Mouse (Mus musculus) liver, embryonic 14 days (tissue): ENCODE results near the gene Trim38. TPM values are rescaled to one million over a fixed set of nuclear protein-coding genes. Genes with fewer than 3 reads are reported as not detected.

Source experiments
- polyA plus RNA-seq: library from polyadenylated mRNA; depleted of rRNA; stranded (reverse); fragments of >200 nt; gene quantifications from 2 replicates; pipeline ENCODE4 v1.2.3, GENCODE M21; 2012; rRNA removed

Trim38 gene
- polyA plus RNA-seq, result 0.01 and 0.02 TPM in 2 replicates

DNA sequence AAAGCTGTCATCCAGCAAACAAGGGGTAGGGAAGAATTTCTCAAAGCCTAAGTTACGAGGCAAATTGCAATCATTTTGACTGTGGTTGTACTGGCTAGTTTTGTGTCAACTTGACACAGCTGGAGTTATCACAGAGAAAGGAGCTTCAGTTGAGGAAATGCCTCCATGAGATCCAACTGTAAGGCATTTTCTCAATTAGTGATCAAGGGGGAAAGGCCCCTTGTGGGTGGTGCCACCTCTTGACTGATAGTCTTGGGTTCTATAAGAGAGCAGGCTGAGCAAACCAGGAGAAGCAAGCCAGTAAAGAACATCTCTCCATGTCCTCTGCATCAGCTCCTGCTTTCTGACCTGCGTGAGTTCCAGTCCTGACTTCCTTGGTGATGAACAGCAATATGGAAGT lies at the start of gene Trim38:
Gene Trim38 (plus strand): TSS at position 301 of the 400 bp plus-strand sequence.

GRCm38 (mm10) chr13:23738677-23739068 lies 31.0 kb upstream of the Trim38 start, which contains the start of gene Hist1h1c:
Gene Hist1h1c, plus strand, starts transcription at chr13:23738808.

DNA sequence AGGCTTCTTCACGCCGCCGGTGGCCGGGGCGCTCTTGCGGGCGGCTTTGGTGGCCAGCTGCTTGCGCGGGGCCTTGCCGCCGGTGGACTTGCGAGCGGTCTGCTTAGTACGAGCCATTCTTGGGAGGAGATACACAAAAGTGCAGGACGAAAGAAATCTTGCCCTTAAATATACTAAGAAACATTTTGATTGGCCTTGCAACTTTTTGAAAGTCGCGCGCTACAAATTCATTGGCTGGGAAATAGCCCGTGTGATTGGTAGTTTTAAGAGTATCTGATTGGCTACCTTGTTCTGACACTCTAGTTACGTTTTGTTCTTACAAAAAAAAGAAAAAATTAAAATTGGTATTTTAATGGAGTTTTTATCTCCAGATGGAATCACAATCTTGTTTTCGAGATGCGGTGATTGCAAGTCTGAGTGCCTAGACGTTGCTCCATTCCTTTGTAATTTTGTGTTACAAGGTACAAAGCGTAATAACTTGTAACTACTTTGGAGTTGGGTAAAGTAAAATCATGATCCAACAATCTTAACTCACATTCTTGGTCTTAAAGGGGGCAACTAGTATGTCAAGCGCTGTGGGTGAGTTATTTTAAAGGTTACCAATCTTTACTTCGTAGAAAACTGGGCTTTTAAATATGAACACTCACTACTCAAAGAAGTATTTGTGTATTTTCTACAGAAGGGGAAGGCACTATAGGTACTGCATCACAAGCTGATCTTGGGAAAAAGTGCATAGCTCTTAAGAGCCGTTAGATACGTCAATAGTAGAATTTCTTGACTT lies 24.1 kb upstream of the Trim38 start, which contains the start of gene Hist1h3c:
Gene Hist1h3c (minus strand): TSS at position 222 of the 781 bp plus-strand sequence.

GRCm38 (mm10) chr13:23746201-23747080 lies 23.3 kb upstream of the Trim38 start, which contains the start of gene Hist1h2bb:
Gene Hist1h2bb, plus strand, starts transcription at chr13:23746734.

GRCm38 (mm10) chr13:23750839-23751477 lies 18.8 kb upstream of the Trim38 start, which contains the start of gene Hist1h2ab:
Gene Hist1h2ab, plus strand, starts transcription at chr13:23751126.

DNA sequence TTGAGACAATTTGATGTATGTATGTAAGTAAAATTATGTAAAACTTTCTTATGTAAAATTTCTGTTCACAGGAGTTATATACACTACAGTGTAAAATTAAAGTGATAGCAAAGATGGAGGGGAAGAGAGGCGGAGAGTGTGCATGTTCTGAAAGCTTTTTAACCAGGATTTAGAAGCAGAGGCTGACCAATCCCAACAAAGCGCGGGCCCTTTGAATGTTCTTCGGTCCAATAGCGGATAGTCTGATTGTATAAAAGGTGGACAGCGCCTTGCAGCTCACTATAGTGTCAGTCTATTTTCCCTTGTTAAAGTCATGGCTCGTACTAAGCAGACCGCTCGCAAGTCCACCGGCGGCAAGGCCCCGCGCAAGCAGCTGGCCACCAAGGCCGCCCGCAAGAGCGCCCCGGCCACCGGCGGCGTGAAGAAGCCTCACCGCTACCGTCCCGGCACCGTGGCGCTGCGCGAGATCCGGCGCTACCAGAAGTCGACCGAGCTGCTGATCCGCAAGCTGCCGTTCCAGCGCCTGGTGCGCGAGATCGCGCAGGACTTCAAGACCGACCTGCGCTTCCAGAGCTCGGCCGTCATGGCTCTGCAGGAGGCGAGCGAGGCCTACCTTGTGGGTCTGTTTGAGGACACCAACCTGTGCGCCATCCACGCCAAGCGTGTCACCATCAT lies 17.5 kb upstream of the Trim38 start, which contains the start of gene Hist1h3b:
Gene Hist1h3b (plus strand): TSS at position 201 of the 675 bp plus-strand sequence.

GRCm38 (mm10) chr13:23756790-23757189 lies 12.9 kb upstream of the Trim38 start, which contains the start of gene Hist1h4b:
Gene Hist1h4b, plus strand, starts transcription at chr13:23757013.

DNA sequence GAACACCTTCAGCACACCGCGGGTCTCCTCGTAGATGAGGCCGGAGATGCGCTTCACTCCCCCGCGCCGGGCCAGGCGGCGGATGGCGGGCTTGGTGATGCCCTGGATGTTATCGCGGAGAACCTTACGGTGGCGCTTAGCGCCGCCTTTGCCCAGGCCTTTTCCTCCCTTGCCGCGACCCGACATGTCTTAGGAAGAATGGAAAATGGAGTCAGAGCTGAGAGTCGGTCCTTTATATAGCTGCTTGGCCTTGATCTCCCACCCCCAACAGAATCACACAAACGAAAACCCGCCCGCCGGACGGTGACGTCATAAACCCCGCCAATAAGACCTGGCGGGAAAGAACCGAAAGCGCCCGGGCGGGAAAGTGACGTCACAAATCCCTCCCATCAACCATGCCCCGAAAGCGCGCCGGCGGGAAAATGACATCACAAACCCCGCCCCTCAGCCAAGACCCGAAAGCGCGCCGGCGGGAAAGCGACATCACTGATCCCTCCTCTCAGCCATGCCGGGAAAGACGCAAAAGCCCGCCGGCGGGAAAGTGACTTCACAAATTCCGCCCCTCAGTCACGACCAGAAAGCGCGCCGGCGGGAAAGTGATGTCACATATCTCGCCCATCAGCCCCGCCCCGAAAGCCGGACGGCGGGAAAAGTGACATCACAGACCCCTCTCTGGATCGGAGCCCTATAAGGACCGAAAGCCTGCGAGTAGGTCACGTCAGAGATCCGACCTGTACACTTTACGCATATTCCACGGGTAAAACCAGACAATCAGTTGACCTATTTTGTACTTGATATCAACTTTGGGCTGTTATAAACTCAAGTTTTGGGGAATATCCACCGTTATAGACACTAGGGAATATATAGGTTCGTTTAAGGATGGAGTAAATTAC lies 8.5 kb upstream of the Trim38 start, which contains the start of gene Hist1h4a:
Gene Hist1h4a (minus strand): TSS at position 259 of the 893 bp plus-strand sequence.

DNA sequence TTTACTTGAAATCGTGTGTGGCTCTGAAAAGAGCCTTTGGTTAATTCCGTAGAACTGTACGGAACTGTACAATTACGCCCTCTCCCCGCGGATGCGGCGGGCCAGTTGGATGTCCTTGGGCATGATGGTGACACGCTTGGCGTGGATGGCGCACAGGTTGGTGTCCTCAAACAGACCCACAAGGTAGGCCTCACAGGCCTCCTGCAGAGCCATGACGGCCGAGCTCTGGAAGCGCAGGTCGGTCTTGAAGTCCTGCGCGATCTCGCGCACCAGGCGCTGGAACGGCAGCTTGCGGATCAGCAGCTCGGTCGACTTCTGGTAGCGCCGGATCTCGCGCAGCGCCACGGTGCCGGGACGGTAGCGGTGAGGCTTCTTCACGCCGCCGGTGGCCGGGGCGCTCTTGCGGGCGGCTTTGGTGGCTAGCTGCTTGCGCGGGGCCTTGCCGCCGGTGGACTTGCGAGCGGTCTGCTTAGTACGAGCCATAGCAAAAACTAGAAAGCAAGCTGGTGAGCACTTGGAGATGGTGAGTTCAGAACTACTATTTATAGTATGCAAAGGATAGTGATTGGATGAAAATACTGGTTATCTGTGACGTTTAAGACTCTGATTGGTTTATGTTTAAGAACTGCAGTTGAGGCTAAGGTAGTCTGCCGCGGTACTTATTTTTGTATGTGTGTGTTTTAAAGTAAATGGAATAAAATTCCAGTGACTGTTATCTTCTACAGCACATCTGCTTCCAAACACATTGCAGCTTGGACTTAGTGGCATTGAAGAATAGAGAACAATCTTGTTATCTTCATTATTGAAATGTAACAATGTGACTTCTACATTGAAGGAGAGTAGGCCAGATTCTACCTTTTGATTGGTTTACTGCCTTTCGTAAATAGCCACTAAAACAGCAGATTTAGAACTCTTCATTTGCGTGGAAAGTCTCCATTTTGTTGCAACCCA lies 7.6 kb upstream of the Trim38 start, which contains the start of gene Hist1h3a:
Gene Hist1h3a (minus strand): TSS at position 516 of the 951 bp plus-strand sequence.

DNA sequence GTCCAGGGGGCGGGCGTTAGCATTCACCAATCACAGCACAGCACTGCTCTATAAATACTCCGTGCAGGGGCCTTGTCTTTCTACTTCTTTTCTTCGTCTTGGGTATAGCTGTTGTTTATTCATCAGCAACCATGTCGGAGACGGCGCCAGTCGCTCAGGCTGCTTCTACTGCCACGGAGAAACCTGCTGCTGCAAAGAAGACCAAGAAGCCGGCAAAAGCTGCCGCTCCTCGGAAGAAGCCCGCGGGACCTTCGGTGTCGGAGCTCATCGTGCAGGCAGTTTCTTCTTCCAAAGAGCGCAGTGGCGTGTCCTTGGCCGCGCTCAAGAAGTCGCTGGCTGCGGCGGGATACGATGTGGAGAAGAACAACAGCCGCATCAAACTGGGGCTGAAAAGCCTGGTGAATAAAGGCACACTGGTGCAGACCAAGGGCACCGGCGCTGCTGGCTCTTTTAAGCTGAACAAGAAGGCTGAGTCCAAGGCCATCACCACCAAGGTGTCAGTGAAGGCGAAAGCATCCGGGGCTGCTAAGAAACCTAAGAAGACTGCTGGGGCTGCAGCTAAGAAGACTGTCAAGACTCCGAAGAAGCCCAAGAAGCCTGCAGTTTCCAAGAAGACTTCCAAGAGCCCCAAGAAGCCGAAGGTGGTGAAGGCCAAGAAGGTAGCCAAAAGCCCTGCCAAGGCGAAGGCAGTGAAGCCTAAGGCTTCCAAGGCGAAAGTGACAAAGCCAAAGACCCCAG lies 6.0 kb upstream of the Trim38 start, which contains the start of gene Hist1h1a:
Gene Hist1h1a (plus strand): TSS at position 81 of the 738 bp plus-strand sequence.

DNA sequence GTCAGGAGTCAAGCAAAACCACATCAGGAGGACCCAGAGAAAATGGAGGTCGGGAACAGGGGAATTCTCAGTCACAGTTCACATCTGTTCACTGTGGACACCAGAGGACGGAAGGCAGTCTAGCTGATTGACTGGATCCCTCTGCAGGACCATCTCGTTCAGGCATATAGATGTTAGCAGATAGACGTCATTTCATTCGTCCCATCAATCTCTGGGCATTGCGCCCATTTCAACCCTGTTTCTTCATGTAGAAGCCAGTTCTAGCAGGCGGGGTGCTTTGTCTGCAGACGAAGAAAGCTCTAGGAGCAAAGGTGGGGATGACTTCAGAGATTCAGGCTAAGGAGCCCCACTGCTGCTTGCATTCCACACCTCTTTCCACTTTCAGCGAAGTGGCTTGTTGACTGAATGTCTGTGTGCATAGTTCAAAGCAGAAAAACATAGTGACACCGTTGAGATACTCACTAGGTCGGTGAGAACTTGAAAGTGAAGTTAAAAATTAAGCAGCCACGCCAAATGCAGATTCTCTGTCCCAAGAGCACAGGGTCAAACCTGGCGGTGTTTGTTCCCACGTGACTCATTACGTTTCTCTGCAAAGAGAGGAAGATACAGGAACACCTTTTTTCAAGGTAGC lies 36.8 kb downstream of the Trim38 start, which contains the start of gene Slc17a2:
Gene Slc17a2 (plus strand): TSS at position 572 of the 631 bp plus-strand sequence.

GRCm38 (mm10) chr13:23839308-23839707 lies 69.6 kb downstream of the Trim38 start, which contains the start of gene Slc17a3:
Gene Slc17a3, plus strand, starts transcription at chr13:23839434.

Other genes starting within 250 kb of the Trim38 start
- gene Hist1h4h, start 238.9 kb upstream of the Trim38 start, polyA plus RNA-seq, result 20.0 and 22.7 TPM in 2 replicates
- 254 and 365 TPM in 2 replicates for gene Hist1h2af, start 236.0 kb upstream of the Trim38 start, polyA plus RNA-seq
- 40.7 and 47.0 TPM in 2 replicates for gene Hist1h3g, start 234.5 kb upstream of the Trim38 start, polyA plus RNA-seq
- gene Hist1h2bh, start 226.5 kb upstream of the Trim38 start, polyA plus RNA-seq, result 6.3 and 6.5 TPM in 2 replicates
- gene Hist1h3f, start 225.9 kb upstream of the Trim38 start, polyA plus RNA-seq, result 4.4 and 4.5 TPM in 2 replicates
- gene Hist1h4f, start 218.3 kb upstream of the Trim38 start, polyA plus RNA-seq, result 19.0 and 21.1 TPM in 2 replicates
- 0.66 and 0.96 TPM in 2 replicates for gene Hist1h1d, start 216.7 kb upstream of the Trim38 start, polyA plus RNA-seq
- gene Hist1h3e, start 207.5 kb upstream of the Trim38 start, polyA plus RNA-seq, result 24.2 and 24.8 TPM in 2 replicates
- gene Hist1h2ae, start 198.7 kb upstream of the Trim38 start, polyA plus RNA-seq, result 11.7 and 13.2 TPM in 2 replicates
- gene Hist1h2bg, start 198.5 kb upstream of the Trim38 start, polyA plus RNA-seq, result 35.1 and 41.0 TPM in 2 replicates
- gene Hist1h2bf, start 195.7 kb upstream of the Trim38 start, polyA plus RNA-seq, result 12.1 and 12.6 TPM in 2 replicates
- 8.7 and 8.8 TPM in 2 replicates for gene Hist1h2ad, start 195.5 kb upstream of the Trim38 start, polyA plus RNA-seq
- gene Hist1h3d, start 194.2 kb upstream of the Trim38 start, polyA plus RNA-seq, result 19.8 and 22.5 TPM in 2 replicates
- gene Hist1h4d, start 188.3 kb upstream of the Trim38 start, polyA plus RNA-seq, result 7.9 and 8.2 TPM in 2 replicates
- gene Hist1h2be, start 148.8 kb upstream of the Trim38 start, polyA plus RNA-seq, result 2.9 and 3.1 TPM in 2 replicates
- 7.8 and 10.5 TPM in 2 replicates for gene Hist1h1e, start 147.4 kb upstream of the Trim38 start, polyA plus RNA-seq
- gene Hist1h2ac, start 86.0 kb upstream of the Trim38 start, polyA plus RNA-seq, result 1.2 and 1.3 TPM in 2 replicates
- 75.9 and 78.5 TPM in 2 replicates for gene Hist1h2bc, start 85.7 kb upstream of the Trim38 start, polyA plus RNA-seq
- 0.13 TPM in 1 of 2 replicates, not detected in the other for gene Hist1h1t, start 74.1 kb upstream of the Trim38 start, polyA plus RNA-seq
- gene Hist1h4c, start 71.5 kb upstream of the Trim38 start, polyA plus RNA-seq, result 5.9 TPM in 2 replicates
- gene Hfe, start 59.1 kb upstream of the Trim38 start, polyA plus RNA-seq, result 2.5 and 4.1 TPM in 2 replicates
- gene Hist1h1c, start 31.1 kb upstream of the Trim38 start, polyA plus RNA-seq, result 41.5 and 49.3 TPM in 2 replicates
- gene Hist1h3c, start 24.3 kb upstream of the Trim38 start, polyA plus RNA-seq, result 38.4 and 43.0 TPM in 2 replicates
- gene Hist1h2bb, start 23.2 kb upstream of the Trim38 start, polyA plus RNA-seq, result 15.4 and 18.8 TPM in 2 replicates
- gene Hist1h2ab, start 18.8 kb upstream of the Trim38 start, polyA plus RNA-seq, result 38.0 and 42.8 TPM in 2 replicates
- gene Hist1h3b, start 17.6 kb upstream of the Trim38 start, polyA plus RNA-seq, result 36.3 and 37.0 TPM in 2 replicates
- 20.1 and 25.1 TPM in 2 replicates for gene Hist1h4b, start 12.9 kb upstream of the Trim38 start, polyA plus RNA-seq
- gene Hist1h4a, start 8.7 kb upstream of the Trim38 start, polyA plus RNA-seq, result 10.7 and 12.1 TPM in 2 replicates
- gene Hist1h3a, start 7.5 kb upstream of the Trim38 start, polyA plus RNA-seq, result 32.0 and 44.7 TPM in 2 replicates
- gene Hist1h1a, start 6.2 kb upstream of the Trim38 start, polyA plus RNA-seq, result 13.8 and 15.6 TPM in 2 replicates
- gene Slc17a2, start 37.1 kb downstream of the Trim38 start, polyA plus RNA-seq, result 0.92 and 1.1 TPM in 2 replicates
- gene Slc17a3, start 69.5 kb downstream of the Trim38 start, polyA plus RNA-seq, result 2.9 and 3.4 TPM in 2 replicates
- 0.07 and 0.14 TPM in 2 replicates for gene Slc17a1, start 97.8 kb downstream of the Trim38 start, polyA plus RNA-seq
- 0.03 and 0.05 TPM in 2 replicates for gene Slc17a4, start 145.1 kb downstream of the Trim38 start, polyA plus RNA-seq
- not detected in 2 replicates for gene Hist1h2ba, start 164.2 kb downstream of the Trim38 start, polyA plus RNA-seq
- gene Hist1h2aa, start 164.5 kb downstream of the Trim38 start, polyA plus RNA-seq, result not detected in 2 replicates
- not detected in 2 replicates for gene Scgn, start 221.3 kb downstream of the Trim38 start, polyA plus RNA-seq